Mouse (Mus musculus) kidney, adult 2 months (tissue): ENCODE results near the gene Spsb4. TPM values are rescaled to one million over a fixed set of nuclear protein-coding genes. Genes with fewer than 3 reads are reported as not detected.
"Not testable (repeated sequence)": the region's sequence is repeated elsewhere in the genome, so short reads cannot be mapped to it uniquely, and the experiment has no call there.

ENCODE experiments used
- DNase-seq: peaks from one replicate; pipeline ENCODE4 v3.0.0; 2021
- H3K27ac ChIP-seq: fragments of 200-500 bp; 2 replicates; pipeline ENCODE4 v1.5.1; 2012; ENCODE audit warnings: low read depth, low read length, control low read depth, inconsistent platforms; ENCODE audit not compliant: insufficient read depth
- H3K27me3 ChIP-seq: fragments of 200-500 bp; replicated peaks from 2 replicates; pipeline ENCODE4 v1.6.1; 2012; ENCODE audit warnings: mild to moderate bottlenecking, moderate library complexity, low read length, inconsistent platforms; ENCODE audit not compliant: control insufficient read depth, insufficient read depth
- H3K36me3 ChIP-seq: fragments of 200-500 bp; 2 replicates; pipeline ENCODE4 v1.6.1; 2012; ENCODE audit warnings: mild to moderate bottlenecking, moderate library complexity, low read length, inconsistent platforms; ENCODE audit not compliant: control insufficient read depth, insufficient read depth
- H3K4me1 ChIP-seq: fragments of 200-500 bp; 2 replicates; pipeline ENCODE4 v1.6.1; 2011; ENCODE audit warnings: low read length; ENCODE audit not compliant: control insufficient read depth, insufficient read depth
- H3K4me3 ChIP-seq: fragments of 200-500 bp; 2 replicates; pipeline ENCODE4 v1.5.1; 2011; ENCODE audit warnings: mild to moderate bottlenecking, low read depth, low read length, control low read depth; ENCODE audit not compliant: insufficient read depth
- CTCF ChIP-seq: fragments of 200-500 bp; conservative IDR thresholded peaks from 2 replicates; pipeline ENCODE4 v1.5.1; 2011; ENCODE audit warnings: low read depth, mild to moderate bottlenecking, control low read depth, low read length, moderate library complexity, mixed read lengths; ENCODE audit not compliant: insufficient read depth, insufficient read length
- POLR2A ChIP-seq: fragments of 200-500 bp; IDR thresholded peaks from one replicate; pipeline ENCODE4 v1.6.1; 2011; ENCODE audit warnings: low read depth, low read length, control low read depth
- WGBS: fragments of 180-500 bp; shearing (Covaris S2); methylation state at CpG from one replicate; pipeline ENCODE4 v1.1.7; 2018; 5-methylcytosine and 5-hydroxymethylcytosine counted together
- polyA plus RNA-seq: library from polyadenylated mRNA; depleted of rRNA; stranded (reverse); fragments of >200 nt; gene quantifications from 2 replicates; pipeline ENCODE4 v1.2.3, GENCODE M21; 2012

The Spsb4 gene
- polyA plus RNA-seq, 1 experiment = 62.5 TPM

DNA sequence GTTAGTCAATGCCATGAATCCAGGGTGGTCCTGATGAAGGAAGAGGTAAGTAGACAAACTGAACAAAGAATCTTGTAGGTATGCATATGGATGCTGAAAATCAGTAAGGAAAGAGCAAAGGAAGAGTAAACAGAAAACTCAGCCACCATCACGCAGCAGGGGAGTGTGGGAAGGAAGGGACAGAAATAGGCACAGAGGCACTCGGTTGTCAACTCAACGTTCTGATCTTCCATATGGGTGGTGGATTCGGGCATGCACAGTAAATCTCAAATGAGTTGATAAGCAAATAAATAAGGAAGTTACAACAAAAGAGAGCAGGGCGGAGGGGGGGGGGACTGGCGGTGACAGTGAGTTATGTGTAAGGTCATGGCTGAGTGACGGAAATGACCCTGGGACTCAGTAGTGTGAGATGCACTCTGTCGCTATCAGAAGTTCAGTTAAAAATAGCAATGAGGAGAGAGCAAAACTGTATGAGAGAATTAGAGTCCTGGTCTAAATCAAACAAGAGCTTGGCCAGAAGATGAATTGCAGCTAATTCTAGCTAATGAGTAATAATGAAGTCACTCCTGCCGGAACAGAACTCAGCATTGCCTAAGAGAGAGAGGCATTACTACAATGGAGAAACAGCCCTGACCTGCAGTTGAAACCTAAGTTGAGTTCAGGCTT lies 66.2 kb downstream of the Spsb4 start:
- DNase-seq = peak; percentile 45
- no peak overlapping the region for H3K27ac ChIP-seq
- 32% methylated on average over 9 of the region's 9 CpGs for WGBS
- peaks cover 15% of the 10 kb centered on the region for H3K4me1 ChIP-seq
- no peaks in the 10 kb centered on the region for H3K27me3 ChIP-seq
- H3K36me3 ChIP-seq = no peaks in the 10 kb centered on the region
- TF ChIP-seq POLR2A (no peak), CTCF (no peak)
- no peak overlapping the region for H3K4me3 ChIP-seq

DNA sequence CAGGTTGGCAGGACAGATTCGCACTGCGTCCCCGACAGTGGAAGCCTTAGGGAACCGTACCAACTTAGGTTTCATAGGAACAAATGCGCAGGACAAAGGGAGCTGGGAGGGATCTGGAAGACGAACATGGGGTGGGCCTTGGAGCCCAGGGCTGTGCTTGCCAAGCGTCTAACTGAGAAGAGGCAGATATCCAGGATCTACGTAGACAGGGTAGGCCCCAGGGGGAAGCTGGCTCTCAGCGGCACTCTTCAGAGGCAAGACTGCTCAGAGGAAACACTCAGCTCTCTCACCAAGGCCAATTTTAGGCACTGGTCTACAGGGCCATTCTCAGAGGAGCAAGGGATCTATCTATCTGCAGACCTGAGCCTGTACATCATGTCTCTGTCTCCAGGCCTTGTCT lies 69.1 kb downstream of the Spsb4 start:
- Histone ChIP-seq H3K4me3 (no peak overlapping the region), H3K27ac (no peak overlapping the region), H3K27me3 (no peaks in the 10 kb centered on the region), H3K36me3 (no peaks in the 10 kb centered on the region), H3K4me1 (peaks cover 8% of the 10 kb centered on the region)
- 96% methylated on average over 9 of the region's 9 CpGs for WGBS
- no peak for DNase-seq
- no peak for TF ChIP-seq CTCF
- TF ChIP-seq POLR2A = no peak

DNA sequence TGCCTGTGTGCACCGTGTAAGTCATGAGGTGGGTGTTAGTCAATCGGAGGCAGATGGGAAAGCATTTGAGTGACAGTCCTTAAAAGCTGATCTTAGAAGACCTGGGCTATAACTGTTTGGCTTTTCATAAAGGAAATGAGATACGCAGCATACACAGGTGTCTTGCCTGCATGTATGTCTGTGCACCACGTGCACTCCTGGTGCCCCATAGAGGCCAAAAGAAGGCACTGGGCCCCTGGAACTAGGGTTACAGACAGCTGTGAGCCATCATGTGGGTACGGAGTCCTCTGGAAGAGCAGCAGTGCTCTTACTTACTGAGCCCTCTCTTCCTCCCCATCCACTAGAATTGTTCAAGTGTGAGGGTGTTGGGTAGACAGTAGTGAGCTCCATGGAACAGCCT lies 70.1 kb downstream of the Spsb4 start:
- WGBS = 67% methylated on average over 5 of the region's 5 CpGs
- H3K27me3 ChIP-seq = no peaks in the 10 kb centered on the region
- H3K27ac ChIP-seq = no peak overlapping the region
- TF ChIP-seq CTCF (no peak), POLR2A (no peak)
- H3K4me1 ChIP-seq = peaks cover 8% of the 10 kb centered on the region
- no peak for DNase-seq
- no peaks in the 10 kb centered on the region for H3K36me3 ChIP-seq
- H3K4me3 ChIP-seq = no peak overlapping the region

DNA sequence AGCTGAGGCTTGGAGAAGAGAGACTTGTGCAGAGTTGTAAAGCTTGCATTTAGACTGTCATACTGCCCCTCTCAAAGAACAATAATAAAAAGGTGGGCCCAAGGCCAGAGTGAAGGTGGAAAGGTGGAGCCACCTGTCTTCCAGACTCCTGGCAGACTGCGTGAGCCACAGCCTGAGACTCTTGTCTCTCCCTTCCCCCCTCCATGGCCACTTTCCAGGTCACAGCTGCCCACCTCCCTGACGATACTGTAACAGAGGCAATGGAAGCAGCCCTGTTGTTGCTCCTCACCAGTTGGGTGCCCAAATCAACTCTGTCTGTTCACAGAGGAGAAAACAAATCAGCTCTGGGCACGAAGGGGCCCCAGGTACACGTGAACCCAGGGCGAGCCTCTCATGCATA lies 71.5 kb downstream of the Spsb4 start:
- Histone ChIP-seq H3K4me3 (no peak overlapping the region), H3K27ac (no peak overlapping the region), H3K36me3 (no peaks in the 10 kb centered on the region), H3K4me1 (peaks cover 1% of the 10 kb centered on the region; the same call in 1 of the 2 replicates), H3K27me3 (no peaks in the 10 kb centered on the region)
- 72% methylated on average over 5 of the region's 5 CpGs for WGBS
- no peak for DNase-seq
- TF ChIP-seq CTCF (no peak), POLR2A (no peak)

DNA sequence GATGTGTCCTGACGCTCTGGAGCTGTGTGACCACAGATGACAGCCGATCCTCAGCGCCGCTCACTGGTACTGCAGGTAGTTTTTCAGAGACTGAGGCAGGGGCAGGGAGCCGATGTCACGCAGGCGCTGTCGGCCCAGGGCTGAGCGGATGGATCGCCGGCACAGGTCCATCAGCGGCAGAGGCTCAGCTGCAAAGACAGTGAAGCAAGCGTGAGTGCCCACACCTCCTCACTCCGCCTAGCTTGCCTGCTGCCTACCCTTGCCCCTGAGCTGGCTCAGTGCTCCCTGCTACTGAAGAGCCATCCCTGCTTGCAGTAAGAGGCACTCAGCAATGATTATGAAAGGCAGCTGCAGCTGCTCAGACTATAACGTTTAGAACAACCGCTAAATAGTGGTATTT lies 74.1 kb downstream of the Spsb4 start:
- H3K27me3 ChIP-seq = no peaks in the 10 kb centered on the region
- no peak overlapping the region for H3K4me3 ChIP-seq
- no peaks in the 10 kb centered on the region for H3K4me1 ChIP-seq
- no peak for DNase-seq
- WGBS = 78% methylated on average over 16 of the region's 16 CpGs
- no peaks in the 10 kb centered on the region for H3K36me3 ChIP-seq
- no peak overlapping the region for H3K27ac ChIP-seq
- TF ChIP-seq POLR2A = no peak
- TF ChIP-seq CTCF = no peak

DNA sequence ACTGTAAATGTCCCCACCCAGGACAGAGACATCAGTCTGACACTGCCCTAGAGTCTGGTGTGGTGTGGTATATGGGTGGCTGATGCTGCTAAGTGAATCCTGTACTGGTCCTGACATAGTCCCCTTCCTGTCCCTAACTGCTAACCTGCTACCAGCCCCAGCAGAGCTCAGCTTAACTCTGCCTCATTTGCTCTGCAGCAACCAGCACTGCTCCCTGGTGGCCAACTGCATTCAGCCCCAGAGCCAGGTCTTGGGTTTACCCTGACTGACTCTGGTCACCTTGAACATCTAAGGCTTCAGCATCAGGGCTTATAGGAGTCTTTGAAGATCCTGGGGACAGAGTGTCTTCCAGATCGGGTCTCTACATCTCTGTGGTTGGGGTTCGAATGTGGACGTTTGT lies 75.7 kb downstream of the Spsb4 start:
- 88% methylated on average over 3 of the region's 3 CpGs for WGBS
- no peak for DNase-seq
- Histone ChIP-seq H3K27ac (no peak overlapping the region), H3K4me1 (no peaks in the 10 kb centered on the region), H3K4me3 (no peak overlapping the region), H3K36me3 (no peaks in the 10 kb centered on the region), H3K27me3 (no peaks in the 10 kb centered on the region)
- TF ChIP-seq POLR2A (no peak), CTCF (0 out of 2 replicates have a peak, but pooled peaks have one; percentile 18)

DNA sequence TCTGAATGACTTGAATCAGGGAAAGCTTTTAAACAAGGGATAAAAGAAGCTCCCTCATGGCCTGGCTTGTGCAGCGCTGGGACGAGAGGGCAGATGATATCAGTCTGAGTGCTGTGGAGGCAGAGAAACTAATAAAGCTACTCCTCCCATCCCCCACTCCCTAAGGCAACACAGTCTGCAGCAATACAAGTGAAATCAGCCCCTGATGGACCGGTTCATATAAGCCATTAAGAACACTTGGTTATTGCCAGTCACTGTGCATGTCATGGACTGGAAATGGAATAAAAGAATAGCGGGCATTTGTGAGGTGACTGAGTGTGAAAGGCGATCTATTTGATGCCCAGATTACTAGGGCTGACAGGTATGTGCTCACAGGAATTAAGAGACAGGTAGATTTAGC lies 79.8 kb downstream of the Spsb4 start:
- no peak for DNase-seq
- no peaks in the 10 kb centered on the region for H3K27me3 ChIP-seq
- H3K4me3 ChIP-seq = no peak overlapping the region
- H3K27ac ChIP-seq = no peak overlapping the region
- no peak for TF ChIP-seq CTCF
- no peak for TF ChIP-seq POLR2A
- H3K36me3 ChIP-seq = no peaks in the 10 kb centered on the region
- H3K4me1 ChIP-seq = no peaks in the 10 kb centered on the region
- WGBS = 76% methylated on average over 5 of the region's 5 CpGs

DNA sequence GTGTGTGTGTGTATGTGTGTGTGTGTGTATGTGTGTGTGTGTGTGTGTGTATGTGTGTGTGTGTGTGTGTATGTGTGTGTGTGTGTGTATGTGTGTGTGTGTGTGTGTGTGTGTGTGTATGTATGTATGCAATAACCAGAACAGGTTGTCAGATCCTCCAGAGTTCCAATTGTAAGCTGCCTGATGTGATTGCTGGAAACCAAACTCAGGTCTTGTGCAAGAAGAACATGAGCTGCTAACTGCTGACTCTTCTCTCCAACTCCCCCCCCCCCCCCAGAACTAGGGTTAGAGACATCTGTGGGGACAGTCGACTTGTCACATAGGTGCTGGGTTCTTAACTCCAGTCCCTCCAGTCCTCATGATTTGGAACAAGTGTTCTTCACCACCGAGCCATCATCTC lies 82.2 kb downstream of the Spsb4 start:
- H3K4me3 ChIP-seq, DNase-seq, H3K4me1 ChIP-seq, H3K27ac ChIP-seq, H3K36me3 ChIP-seq, H3K27me3 ChIP-seq: not testable (repeated sequence)
- WGBS = 88% methylated on average over 2 of the region's 2 CpGs
